Mouse (Mus musculus) gonadal fat pad, adult 2 months (tissue): Measurements from ENCODE around the gene 9930021J03Rik. TPM values are rescaled to one million over a fixed set of nuclear protein-coding genes. Genes with fewer than 3 reads are reported as not detected.

Experiments used
- DNase-seq: peaks from one replicate; pipeline ENCODE4 v3.0.0-alpha.2; 2012; ENCODE audit warnings: low read depth
- polyA plus RNA-seq: library from polyadenylated mRNA; depleted of rRNA; stranded (reverse); fragments of >200 nt; gene quantifications from 2 replicates; pipeline ENCODE4 v1.2.3, GENCODE M21; 2012; rRNA removed

9930021J03Rik gene
- polyA plus RNA-seq, 1 experiment = 8.7 TPM

- no peak for DNase-seq
These were observed 110.7 kb downstream of the 9930021J03Rik start for GRCm38 (mm10) chr19:29695071-29695470.

DNA sequence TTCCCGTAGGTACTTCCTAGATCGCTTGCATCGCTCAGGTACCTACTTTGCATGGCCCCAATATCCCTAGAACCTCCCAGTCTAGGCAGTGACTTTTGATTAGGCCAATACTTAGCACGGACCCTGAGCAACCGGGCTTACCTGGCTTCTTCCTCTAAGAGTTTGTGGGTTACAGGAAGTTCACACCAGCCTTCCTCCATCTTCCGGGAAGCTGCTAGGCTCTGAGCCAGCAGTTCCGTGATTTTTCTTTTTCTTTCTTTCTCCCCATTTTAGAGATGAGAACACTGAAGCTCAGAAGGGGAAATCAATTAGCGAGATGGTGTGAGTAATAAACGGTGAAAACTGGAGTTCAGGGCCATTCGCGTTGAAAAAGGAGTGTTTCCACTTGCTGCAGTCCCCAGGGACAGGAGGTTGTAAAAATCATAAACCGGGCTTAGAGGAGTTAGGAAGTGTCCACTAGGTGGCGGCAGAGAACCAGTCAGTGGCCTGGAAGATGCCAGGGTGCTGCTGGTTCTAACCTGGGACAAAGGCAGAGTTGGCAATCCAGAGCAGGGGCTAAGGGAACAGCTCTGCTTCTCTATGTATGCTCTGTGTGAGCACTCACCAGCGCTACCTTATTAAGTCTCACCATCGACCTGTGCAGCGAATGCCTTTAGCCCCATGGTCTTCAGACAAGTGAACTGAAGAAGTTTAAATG, 121.8 kb downstream of the 9930021J03Rik start:
- DNase-seq = no peak

DNA sequence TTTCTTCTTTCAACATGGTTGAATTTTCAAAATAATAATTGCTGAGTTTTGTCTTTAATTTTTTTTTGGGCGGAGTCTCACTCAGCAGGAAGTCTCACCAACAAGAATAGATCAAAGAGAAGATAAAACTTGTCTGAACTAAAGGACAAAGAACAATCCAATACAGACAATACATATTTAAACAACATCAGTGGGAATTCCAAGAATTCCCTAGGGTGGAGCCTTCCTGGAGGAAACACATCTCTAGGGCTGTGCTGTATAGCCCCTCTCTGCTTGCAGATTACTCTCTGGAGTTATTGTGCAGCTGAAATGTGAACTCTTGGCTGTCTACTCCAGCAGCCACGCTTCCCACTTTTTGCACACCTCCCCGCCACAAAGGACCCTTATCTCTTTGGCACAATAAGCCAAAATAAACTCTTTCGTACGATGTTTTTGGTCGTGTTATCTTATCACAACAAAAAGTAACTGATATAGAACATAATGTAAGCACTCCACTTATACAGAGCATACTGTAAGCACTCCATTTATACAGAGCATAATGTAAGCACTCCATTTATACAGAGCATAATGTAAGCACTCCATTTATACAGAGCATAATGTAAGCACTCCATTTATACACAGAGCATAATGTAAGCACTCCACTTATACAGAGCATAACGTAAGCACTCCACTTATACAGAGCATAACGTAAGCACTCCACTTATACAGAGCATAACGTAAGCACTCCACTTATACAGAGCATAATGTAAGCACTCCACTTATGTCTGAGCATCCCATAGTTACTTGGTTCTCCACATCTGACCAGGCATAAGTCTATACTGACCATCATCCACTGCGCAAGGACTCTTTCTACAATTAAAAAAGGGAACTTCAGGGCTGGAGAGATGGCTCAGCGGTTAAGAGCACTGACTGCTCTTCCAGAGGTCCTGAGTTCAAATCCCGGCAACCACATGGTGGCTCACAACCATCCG, 125.3 kb downstream of the 9930021J03Rik start:
- no peak for DNase-seq

DNA sequence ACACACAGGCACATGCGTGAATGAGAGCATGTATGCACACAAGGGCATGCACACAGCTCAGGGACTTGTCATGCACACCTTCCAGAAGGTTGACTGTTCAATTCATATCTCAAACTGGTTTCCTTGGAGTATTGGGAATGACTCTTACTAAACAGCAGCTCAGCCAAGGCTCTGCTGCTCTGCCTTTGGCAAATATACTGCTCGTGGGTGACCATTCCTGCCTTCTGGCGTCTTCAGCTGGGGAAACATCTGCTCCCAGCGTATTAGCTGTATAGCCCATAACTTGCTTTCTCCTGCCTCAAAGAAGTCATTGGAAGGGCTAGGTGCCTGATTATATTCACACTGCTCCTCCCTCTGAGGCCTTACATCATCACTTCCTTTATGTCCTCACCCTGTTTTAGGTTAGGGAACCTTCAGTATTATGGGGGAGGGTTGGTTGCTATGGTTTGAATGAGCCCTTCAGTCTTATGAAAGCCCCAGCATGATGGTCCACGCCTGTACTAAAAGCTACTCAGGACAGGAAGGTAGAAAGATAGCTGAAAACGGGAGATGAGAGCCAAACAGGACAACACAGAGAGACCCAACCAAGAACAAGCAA, 127.5 kb downstream of the 9930021J03Rik start:
- DNase-seq = no peak

DNA sequence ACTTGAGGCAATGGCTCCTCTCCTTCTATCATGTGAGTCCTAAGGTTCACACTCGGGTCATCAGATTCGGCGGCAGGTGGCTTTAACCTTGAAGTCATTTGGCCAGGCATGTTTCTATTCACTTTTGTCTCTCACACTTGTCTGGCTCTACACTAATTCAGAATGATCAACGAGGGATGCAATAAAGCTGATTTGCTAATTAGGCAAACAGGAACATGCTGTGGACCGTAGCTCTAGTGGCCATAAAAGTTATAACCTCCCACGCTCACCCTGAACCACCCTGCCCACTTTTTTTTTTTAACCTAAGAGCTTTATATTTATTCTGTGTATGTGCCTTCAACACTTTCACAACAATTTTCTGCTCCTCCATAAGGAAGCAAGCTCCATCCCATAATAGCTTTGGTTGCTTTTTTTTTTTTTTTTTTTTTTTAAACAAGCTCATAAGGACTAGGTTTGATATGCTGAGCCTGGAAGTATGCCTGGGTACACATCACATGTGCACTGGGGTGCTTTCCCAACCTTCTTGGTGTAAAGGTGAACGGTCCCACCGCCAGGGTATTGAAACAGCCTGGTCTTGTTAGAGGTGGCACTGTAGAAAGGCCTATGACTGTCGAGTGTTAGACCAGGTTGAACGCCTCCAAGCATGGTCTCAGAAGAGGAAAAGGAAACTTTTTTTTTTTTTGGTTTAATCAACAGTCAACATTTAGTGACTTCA, 129.2 kb downstream of the 9930021J03Rik start:
- peak; percentile 97 for DNase-seq

DNA sequence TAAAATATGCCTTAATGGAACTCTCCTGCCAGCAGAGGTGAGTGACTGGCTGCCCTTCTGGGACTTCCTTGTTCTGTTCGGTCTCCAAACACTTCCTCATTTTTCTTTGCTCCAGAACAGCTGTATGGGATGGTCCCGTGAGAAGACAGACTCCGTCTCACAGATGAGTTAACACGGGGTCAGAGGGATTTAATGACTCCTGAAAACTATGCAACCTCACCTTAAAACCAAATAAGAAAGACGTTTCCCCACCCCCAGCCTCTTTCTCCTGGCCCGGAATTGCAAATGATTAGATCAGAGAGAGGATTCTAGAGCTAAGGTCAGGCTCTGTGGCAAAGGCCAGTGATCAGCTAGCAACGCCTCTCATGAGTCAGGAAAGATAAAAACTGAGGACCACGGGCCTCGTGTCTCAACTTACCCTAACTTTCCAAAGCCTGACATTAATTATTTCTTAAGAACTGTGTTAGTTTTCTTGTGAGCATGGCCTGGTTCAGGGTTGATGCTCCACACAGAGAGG, 130.2 kb downstream of the 9930021J03Rik start:
- DNase-seq = peak; percentile 93

GRCm38 (mm10) chr19:29674946-29675345, 130.8 kb downstream of the 9930021J03Rik start:
- DNase-seq = no peak

- no peak for DNase-seq
These were observed 133.1 kb downstream of the 9930021J03Rik start for GRCm38 (mm10) chr19:29672660-29673059.

GRCm38 (mm10) chr19:29671160-29671559, 134.6 kb downstream of the 9930021J03Rik start:
- peak; percentile 100 for DNase-seq

DNA sequence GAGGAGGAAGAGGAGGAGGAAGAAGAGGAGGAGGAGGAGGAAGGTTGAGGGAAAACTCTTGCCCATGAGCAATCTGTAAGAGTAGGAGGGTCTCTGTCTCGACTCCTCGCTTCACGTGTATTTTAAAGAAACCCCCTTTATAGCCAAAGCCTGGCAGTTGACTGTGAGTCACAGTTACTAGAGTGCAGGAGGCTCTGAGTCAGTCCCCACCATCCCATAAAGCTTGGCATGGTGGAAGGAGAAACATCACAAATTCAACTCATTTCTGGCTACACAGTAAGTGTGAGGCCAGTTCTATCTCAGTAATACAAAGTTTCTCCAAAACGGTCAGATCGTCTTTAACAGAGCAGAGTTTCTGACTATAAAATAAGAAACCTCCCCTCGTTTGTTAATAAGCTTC, 135.5 kb downstream of the 9930021J03Rik start:
- no peak for DNase-seq

GRCm38 (mm10) chr19:29668135-29668534, 137.7 kb downstream of the 9930021J03Rik start:
- DNase-seq = no peak

GRCm38 (mm10) chr19:29666965-29667594, 138.7 kb downstream of the 9930021J03Rik start:
- DNase-seq = no peak

- no peak for DNase-seq
These were observed 139.6 kb downstream of the 9930021J03Rik start for GRCm38 (mm10) chr19:29666164-29666563.

GRCm38 (mm10) chr19:29664934-29665333, 140.9 kb downstream of the 9930021J03Rik start:
- no peak for DNase-seq

Other genes starting within 250 kb of the 9930021J03Rik start
- gene Ermp1, start 157.6 kb downstream of the 9930021J03Rik start, polyA plus RNA-seq = 47.1 and 63.4 TPM in 2 replicates
- gene Mlana, start 108.2 kb downstream of the 9930021J03Rik start, polyA plus RNA-seq = not detected in 2 replicates
- 3.7 and 3.8 TPM in 2 replicates for gene Ranbp6, start 7.0 kb upstream of the 9930021J03Rik start, polyA plus RNA-seq
- gene Il33, start 119.1 kb upstream of the 9930021J03Rik start, polyA plus RNA-seq = 16.0 and 18.2 TPM in 2 replicates
- gene Trpd52l3, start 197.8 kb upstream of the 9930021J03Rik start, polyA plus RNA-seq = 0.04 and 0.22 TPM in 2 replicates
- gene Uhrf2, start 224.5 kb upstream of the 9930021J03Rik start, polyA plus RNA-seq = 40.4 and 58.8 TPM in 2 replicates